Mouse (Mus musculus): ENCODE measurements around the gene Cfap99. TPM values are rescaled to one million over a fixed set of nuclear protein-coding genes. Genes with fewer than 3 reads are reported as not detected.

Gene Cfap99
- total and polyA plus RNA-seq, 3 experiments, result not detected

- DNase-seq (ENCODE audit: low read depth, low spot score), result no peak
- no peaks in the 10 kb centered on the region for H3K9me3 ChIP-seq (replicated peaks; ENCODE audit: insufficient read depth, low read length)
- TF ChIP-seq MAZ (IDR thresholded peaks at IDR 0.05; ENCODE audit: low read depth, low read length) (no peak), KAT2A (conservative IDR thresholded peaks at IDR 0.05; ENCODE audit: low read depth, low read length) (no peak)
- H3K79me2 ChIP-seq (ENCODE audit: control insufficient read depth, insufficient read depth, low read length, poor library complexity), result no peaks in the 10 kb centered on the region
- peaks cover 2 to 11% of the 10 kb centered on the region in 2 experiments for H3K27me3 ChIP-seq (ENCODE audit: control insufficient read depth in 1 of 2, insufficient read depth in 2 of 2, low read length in 2 of 2)
- H3K27ac ChIP-seq (ENCODE audit: control insufficient read depth, low read depth, low read length), result no peak overlapping the region
- H3K36me3 ChIP-seq (ENCODE audit: control insufficient read depth in 1 of 2, insufficient read depth in 2 of 2, low read length in 2 of 2), result no peaks in the 10 kb centered on the region
- no peaks in the 10 kb centered on the region for H3K4me1 ChIP-seq (ENCODE audit: control insufficient read depth in 1 of 2, insufficient read depth in 2 of 2, low read length in 2 of 2)
- H3K4me3 ChIP-seq (ENCODE audit: control insufficient read depth in 1 of 2, insufficient read depth in 1 of 2, low read depth in 2 of 2, low read length in 2 of 2), result no peak overlapping the region
- no peak overlapping the region for H3K9ac ChIP-seq (ENCODE audit: control insufficient read depth, low read depth, low read length, poor library complexity, severe bottlenecking)
Observed at GRCm38 (mm10) chr5:34280976-34281375, 7.4 kb upstream of the Cfap99 start.

GRCm38 (mm10) chr5:34283355-34283754, 5.0 kb upstream of the Cfap99 start:
- H3K27me3 ChIP-seq (ENCODE audit: control insufficient read depth in 1 of 2, insufficient read depth in 2 of 2, low read length in 2 of 2), result peaks cover 2 to 11% of the 10 kb centered on the region in 2 experiments

GRCm38 (mm10) chr5:34284156-34284750, 4.1 kb upstream of the Cfap99 start:
- DNase-seq (ENCODE audit: low read depth, low spot score), result no peak
- TF ChIP-seq RCOR1 (IDR thresholded peaks at IDR 0.05; ENCODE audit: low read depth, low read length), result no peak
- TF ChIP-seq BHLHE40 (IDR thresholded peaks at IDR 0.05; ENCODE audit: borderline replicate concordance, low read depth, low read length), result no peak
- TF ChIP-seq TCF12 (IDR thresholded peaks at IDR 0.05; ENCODE audit: low read depth, low read length), result no peak
- no peak for TF ChIP-seq HCFC1 (IDR thresholded peaks at IDR 0.05; ENCODE audit: low read depth, low read length)
- TF ChIP-seq ZC3H11A (IDR thresholded peaks at IDR 0.05; ENCODE audit: low read depth, low read length), result no peak
- no peak for TF ChIP-seq CHD1 (IDR thresholded peaks at IDR 0.05; ENCODE audit: low read depth, low read length)
- TF ChIP-seq MAZ (IDR thresholded peaks at IDR 0.05; ENCODE audit: low read depth, low read length), result no peak
- no peak for TF ChIP-seq KAT2A (conservative IDR thresholded peaks at IDR 0.05; ENCODE audit: low read depth, low read length)
- H3K36me3 ChIP-seq (ENCODE audit: control insufficient read depth in 1 of 2, insufficient read depth in 2 of 2, low read length in 2 of 2), result no peaks in the 10 kb centered on the region
- no peak overlapping the region for H3K9ac ChIP-seq (ENCODE audit: control insufficient read depth, low read depth, low read length, poor library complexity, severe bottlenecking)
- H3K4me3 ChIP-seq (ENCODE audit: control insufficient read depth in 1 of 2, insufficient read depth in 1 of 2, low read depth in 2 of 2, low read length in 2 of 2), result no peak overlapping the region
- H3K27ac ChIP-seq (ENCODE audit: control insufficient read depth, low read depth, low read length), result no peak overlapping the region
- H3K79me2 ChIP-seq (ENCODE audit: control insufficient read depth, insufficient read depth, low read length, poor library complexity), result no peaks in the 10 kb centered on the region
- no peaks in the 10 kb centered on the region for H3K4me1 ChIP-seq (ENCODE audit: control insufficient read depth in 1 of 2, insufficient read depth in 2 of 2, low read length in 2 of 2)
- peaks cover 2 to 11% of the 10 kb centered on the region in 2 experiments; a peak in 3 of 4 replicates for H3K27me3 ChIP-seq (ENCODE audit: control insufficient read depth in 1 of 2, insufficient read depth in 2 of 2, low read length in 2 of 2)
- H3K9me3 ChIP-seq (replicated peaks; ENCODE audit: insufficient read depth, low read length), result no peaks in the 10 kb centered on the region

More at GRCm38 (mm10) chr5:34283355-34283754, 5.0 kb upstream of the Cfap99 start:
- Histone ChIP-seq H3K4me3 (ENCODE audit: control insufficient read depth in 1 of 2, insufficient read depth in 1 of 2, low read depth in 2 of 2, low read length in 2 of 2) (no peak overlapping the region), H3K79me2 (ENCODE audit: control insufficient read depth, insufficient read depth, low read length, poor library complexity) (no peaks in the 10 kb centered on the region), H3K36me3 (ENCODE audit: control insufficient read depth in 1 of 2, insufficient read depth in 2 of 2, low read length in 2 of 2) (no peaks in the 10 kb centered on the region), H3K4me1 (ENCODE audit: control insufficient read depth in 1 of 2, insufficient read depth in 2 of 2, low read length in 2 of 2) (no peaks in the 10 kb centered on the region), H3K9ac (ENCODE audit: control insufficient read depth, low read depth, low read length, poor library complexity, severe bottlenecking) (no peak overlapping the region), H3K27ac (ENCODE audit: control insufficient read depth, low read depth, low read length) (no peak overlapping the region), H3K9me3 (replicated peaks; ENCODE audit: insufficient read depth, low read length) (no peaks in the 10 kb centered on the region)
- DNase-seq (ENCODE audit: low read depth, low spot score), result no peak
- TF ChIP-seq USF1 (IDR thresholded peaks at IDR 0.05; ENCODE audit: low read depth, low read length) (no peak), GATA1 (IDR thresholded peaks at IDR 0.05; ENCODE audit: low read depth, low read length) (no peak), JUND (IDR thresholded peaks at IDR 0.05; ENCODE audit: low read depth, low read length) (no peak), POLR2A (IDR thresholded peaks at IDR 0.05; ENCODE audit: control insufficient read depth in 1 of 2, insufficient read depth in 1 of 2, low read depth in 1 of 2, low read length in 2 of 2, poor library complexity in 1 of 2) (no peak), RAD21 (IDR thresholded peaks at IDR 0.05; ENCODE audit: low read depth, low read length) (no peak), CHD2 (IDR thresholded peaks at IDR 0.05; ENCODE audit: low read length) (no peak), POLR2AphosphoS2 (IDR thresholded peaks at IDR 0.05; ENCODE audit: low read length) (no peak), MAFK (IDR thresholded peaks at IDR 0.05; ENCODE audit: borderline replicate concordance, low read depth, low read length) (no peak), MAX (IDR thresholded peaks at IDR 0.05; ENCODE audit: low read length) (no peak), ZMIZ1 (IDR thresholded peaks at IDR 0.05; ENCODE audit: low read depth, low read length) (no peak)
